Mouse (Mus musculus): ENCODE results near the gene Ephx1. TPM values are rescaled to one million over a fixed set of nuclear protein-coding genes. Genes with fewer than 3 reads are reported as not detected.

Ephx1 gene
- polyA plus RNA-seq, 1 experiment = 156 TPM

- Histone ChIP-seq H3K27ac (ENCODE audit: insufficient read depth, low read length) (no peak overlapping the region), H3K4me3 (ENCODE audit: insufficient read depth, low read length) (no peak overlapping the region), H3K4me1 (ENCODE audit: control insufficient read depth, insufficient read depth, low read length) (peaks cover 9% of the 10 kb centered on the region; the same call in 1 of the 2 replicates)
- TF ChIP-seq CTCF (IDR thresholded peaks at IDR 0.05; ENCODE audit: borderline replicate concordance, insufficient read depth, low read length) (no peak), POLR2A (IDR thresholded peaks at IDR 0.05; ENCODE audit: low read depth, low read length) (no peak)
These were observed 87.0 kb downstream of the Ephx1 start for GRCm38 (mm10) chr1:180933659-180934058.

GRCm38 (mm10) chr1:180931106-180931505 lies 89.6 kb downstream of the Ephx1 start:
- Histone ChIP-seq H3K4me3 (ENCODE audit: insufficient read depth, low read length) (no peak overlapping the region), H3K27ac (ENCODE audit: insufficient read depth, low read length) (no peak overlapping the region), H3K4me1 (ENCODE audit: control insufficient read depth, insufficient read depth, low read length) (peaks cover 9% of the 10 kb centered on the region; the same call in 1 of the 2 replicates)
- TF ChIP-seq CTCF (IDR thresholded peaks at IDR 0.05; ENCODE audit: borderline replicate concordance, insufficient read depth, low read length) = no peak
- TF ChIP-seq POLR2A (IDR thresholded peaks at IDR 0.05; ENCODE audit: low read depth, low read length) = no peak

- Histone ChIP-seq H3K4me1 (ENCODE audit: control insufficient read depth, insufficient read depth, low read length) (peaks cover 9% of the 10 kb centered on the region; the same call in 1 of the 2 replicates), H3K4me3 (ENCODE audit: insufficient read depth, low read length) (no peak overlapping the region), H3K27ac (ENCODE audit: insufficient read depth, low read length) (no peak overlapping the region)
- TF ChIP-seq CTCF (IDR thresholded peaks at IDR 0.05; ENCODE audit: borderline replicate concordance, insufficient read depth, low read length) = no peak
- no peak for TF ChIP-seq POLR2A (IDR thresholded peaks at IDR 0.05; ENCODE audit: low read depth, low read length)
These were observed 91.1 kb downstream of the Ephx1 start for GRCm38 (mm10) chr1:180929599-180929998.

- peaks cover 5% of the 10 kb centered on the region; the same call in 1 of the 2 replicates for H3K4me1 ChIP-seq (ENCODE audit: control insufficient read depth, insufficient read depth, low read length)
- no peak overlapping the region for H3K27ac ChIP-seq (ENCODE audit: insufficient read depth, low read length)
- TF ChIP-seq CTCF (IDR thresholded peaks at IDR 0.05; ENCODE audit: borderline replicate concordance, insufficient read depth, low read length) = no peak
- no peak for TF ChIP-seq POLR2A (IDR thresholded peaks at IDR 0.05; ENCODE audit: low read depth, low read length)
- H3K4me3 ChIP-seq (ENCODE audit: insufficient read depth, low read length) = no peak overlapping the region
These were observed 94.4 kb downstream of the Ephx1 start for GRCm38 (mm10) chr1:180926286-180926685.

Other genes with a start within 250 kb of the Ephx1 start
- 542 and 820 TPM in 2 replicates for gene H3f3a, start 207.0 kb downstream of the Ephx1 start, polyA plus RNA-seq (2011; ENCODE audit: insufficient read length, low read depth, missing spikeins)
- gene Sde2, start 169.8 kb downstream of the Ephx1 start, polyA plus RNA-seq (2011; ENCODE audit: insufficient read length, low read depth, missing spikeins) = 25.9 and 28.0 TPM in 2 replicates
- gene Lefty2, start 127.8 kb downstream of the Ephx1 start, polyA plus RNA-seq (2011; ENCODE audit: insufficient read length, low read depth, missing spikeins) = not detected in 2 replicates
- 21.2 and 26.0 TPM in 2 replicates for gene Pycr2, start 116.6 kb downstream of the Ephx1 start, polyA plus RNA-seq (2011; ENCODE audit: insufficient read length, low read depth, missing spikeins)
- 2.5 and 2.7 TPM in 2 replicates for gene Lefty1, start 85.9 kb downstream of the Ephx1 start, polyA plus RNA-seq (2011; ENCODE audit: insufficient read length, low read depth, missing spikeins)
- gene Tmem63a, start 78.6 kb downstream of the Ephx1 start, polyA plus RNA-seq (2011; ENCODE audit: insufficient read length, low read depth, missing spikeins) = 44.4 and 45.2 TPM in 2 replicates
- not detected in 2 replicates for gene 9130409I23Rik, start 30.3 kb upstream of the Ephx1 start, polyA plus RNA-seq (2011; ENCODE audit: insufficient read length, low read depth, missing spikeins)
- 51.0 and 55.5 TPM in 2 replicates for gene Nvl, start 123.3 kb upstream of the Ephx1 start, polyA plus RNA-seq (2011; ENCODE audit: insufficient read length, low read depth, missing spikeins)
- 88.6 and 104 TPM in 2 replicates for gene Cnih4, start 123.8 kb upstream of the Ephx1 start, polyA plus RNA-seq (2011; ENCODE audit: insufficient read length, low read depth, missing spikeins)
- 144 and 146 TPM in 2 replicates for gene Wdr26, start 191.1 kb upstream of the Ephx1 start, polyA plus RNA-seq (2011; ENCODE audit: insufficient read length, low read depth, missing spikeins)

Measured in embryonic fibroblast, embryonic 13.5 days (primary cell).